Mouse (Mus musculus): ENCODE measurements around the gene Adcy4.

Gene Adcy4

GRCm38 (mm10) chr14:55758363-55758784 is 25.5 kb downstream of the Adcy4 start, which contains the start of gene Cideb:
Cideb (minus strand) TSS chr14:55758458.
- DNase-seq (ENCODE audit: low read depth, low spot score): peak; percentile 62

- DNase-seq (ENCODE audit: low read depth, low spot score): no peak
Observed at GRCm38 (mm10) chr14:55757566-55757965, 26.3 kb downstream of the Adcy4 start.

GRCm38 (mm10) chr14:55747051-55747847 is 36.6 kb downstream of the Adcy4 start:
- no peak for DNase-seq (ENCODE audit: low read depth, low spot score)

GRCm38 (mm10) chr14:55745861-55746237 is 38.0 kb downstream of the Adcy4 start:
- no peak for DNase-seq (ENCODE audit: low read depth, low spot score)

GRCm38 (mm10) chr14:55745180-55745860 is 38.6 kb downstream of the Adcy4 start, which contains the start of the genes Dhrs1 and Nop9:
Dhrs1 (minus strand) TSS chr14:55745690.
Nop9 (plus strand) TSS chr14:55745693.
- peak; percentile 80 for DNase-seq (ENCODE audit: low read depth, low spot score)

GRCm38 (mm10) chr14:55743711-55744110 is 40.2 kb downstream of the Adcy4 start:
- peak; percentile 88 for DNase-seq (ENCODE audit: low read depth, low spot score)

GRCm38 (mm10) chr14:55737086-55737687 is 46.7 kb downstream of the Adcy4 start:
- no peak for DNase-seq (ENCODE audit: low read depth, low spot score)

- DNase-seq (ENCODE audit: low read depth, low spot score): no peak
Observed at GRCm38 (mm10) chr14:55735758-55736157, 48.1 kb downstream of the Adcy4 start.

- DNase-seq (ENCODE audit: low read depth, low spot score): no peak
Observed at GRCm38 (mm10) chr14:55735334-55735733, 48.6 kb downstream of the Adcy4 start.

GRCm38 (mm10) chr14:55734869-55735268 is 49.0 kb downstream of the Adcy4 start:
- no peak for DNase-seq (ENCODE audit: low read depth, low spot score)

GRCm38 (mm10) chr14:55733889-55734288 is 50.0 kb downstream of the Adcy4 start:
- DNase-seq (ENCODE audit: low read depth, low spot score): no peak

GRCm38 (mm10) chr14:55730531-55731032 is 53.3 kb downstream of the Adcy4 start:
- no peak for DNase-seq (ENCODE audit: low read depth, low spot score)

- no peak for DNase-seq (ENCODE audit: low read depth, low spot score)
Observed at GRCm38 (mm10) chr14:55730116-55730515, 53.8 kb downstream of the Adcy4 start.

- DNase-seq (ENCODE audit: low read depth, low spot score): no peak
Observed at GRCm38 (mm10) chr14:55727889-55728685, 55.8 kb downstream of the Adcy4 start.

GRCm38 (mm10) chr14:55726261-55726660 is 57.6 kb downstream of the Adcy4 start:
- DNase-seq (ENCODE audit: low read depth, low spot score): no peak

- no peak for DNase-seq (ENCODE audit: low read depth, low spot score)
Observed at GRCm38 (mm10) chr14:55724411-55724871, 59.5 kb downstream of the Adcy4 start.

- no peak for DNase-seq (ENCODE audit: low read depth, low spot score)
Observed at GRCm38 (mm10) chr14:55723433-55723832, 60.5 kb downstream of the Adcy4 start.

- no peak for DNase-seq (ENCODE audit: low read depth, low spot score)
Observed at GRCm38 (mm10) chr14:55722438-55722945, 61.4 kb downstream of the Adcy4 start.

- peak; percentile 92 for DNase-seq (ENCODE audit: low read depth, low spot score)
Observed at GRCm38 (mm10) chr14:55721700-55722437, 62.0 kb downstream of the Adcy4 start, which contains the start of gene Rabggta. Rabggta (minus strand) TSS chr14:55722263.

- no peak for DNase-seq (ENCODE audit: low read depth, low spot score)
Observed at GRCm38 (mm10) chr14:55721076-55721475, 62.8 kb downstream of the Adcy4 start.

Data from forelimb bud, embryonic 11.5 days (tissue).